Mouse (Mus musculus) kidney, adult 18-20 months (tissue): ENCODE results near the gene Rhox4e.
"Not testable (repeated sequence)": the region's sequence is repeated elsewhere in the genome, so short reads cannot be mapped to it uniquely, and the experiment has no call there.

Source experiments
- DNase-seq: peaks from one replicate; pipeline ENCODE4 v3.0.0; 2021

Rhox4e gene

GRCm38 (mm10) chrX:37557112-37557511 lies at the start of gene Rhox4e:
TSS of gene Rhox4e (plus strand) at chrX:37557412.
- not testable (repeated sequence) for DNase-seq

GRCm38 (mm10) chrX:37514059-37514458 lies 43.2 kb upstream of the Rhox4e start, which contains the start of gene Rhox4d:
TSS of gene Rhox4d (plus strand) at chrX:37514359.
- DNase-seq = not testable (repeated sequence)

- not testable (repeated sequence) for DNase-seq
Observed at GRCm38 (mm10) chrX:37530152-37530551, 27.1 kb upstream of the Rhox4e start, which contains the start of gene Rhox2e. TSS of gene Rhox2e (plus strand) at chrX:37530452.

- DNase-seq = not testable (repeated sequence)
Observed at GRCm38 (mm10) chrX:37541719-37542118, 15.5 kb upstream of the Rhox4e start, which contains the start of gene Rhox3e. TSS of gene Rhox3e (plus strand) at chrX:37542019.

- not testable (repeated sequence) for DNase-seq
Observed at GRCm38 (mm10) chrX:37571105-37571504, 13.9 kb downstream of the Rhox4e start, which contains the start of gene Rhox2f. TSS of gene Rhox2f (plus strand) at chrX:37571405.

- DNase-seq = not testable (repeated sequence)
Observed at GRCm38 (mm10) chrX:37572638-37573037, 15.4 kb downstream of the Rhox4e start.

GRCm38 (mm10) chrX:37580692-37581091 lies 23.5 kb downstream of the Rhox4e start, which contains the start of gene Rhox3f:
TSS of gene Rhox3f (plus strand) at chrX:37580992.
- DNase-seq = not testable (repeated sequence)

GRCm38 (mm10) chrX:37607604-37608003 lies 50.4 kb downstream of the Rhox4e start, which contains the start of gene Rhox4f:
TSS of gene Rhox4f (minus strand) at chrX:37607704.
- DNase-seq = not testable (repeated sequence)
